Mouse (Mus musculus) midbrain, postnatal 0 days (tissue): ENCODE measurements around the gene Cbl. TPM values are rescaled to one million over a fixed set of nuclear protein-coding genes. Genes with fewer than 3 reads are reported as not detected.

Experiments
- ATAC-seq: fragments of 200-750 bp; cut with Nextera tagmentation; 2 replicates; pipeline ENCODE4 v1.8.0; 2017; ENCODE audit warnings: moderate number of reproducible peaks, mild to moderate bottlenecking, moderate TSS enrichment, moderate library complexity; ENCODE audit not compliant: low FRiP score
- DNase-seq: peaks from one replicate; pipeline ENCODE4 v3.0.0-alpha.2; 2015; ENCODE audit warnings: low spot score
- H3K27ac ChIP-seq: fragments of 300-500 bp; sonication (generic); 2 replicates; pipeline ENCODE4 v1.5.1; 2014; ENCODE audit warnings: low read depth, mild to moderate bottlenecking, low read length, mixed read lengths
- H3K27me3 ChIP-seq: fragments of 300-500 bp; sonication (generic); 2 replicates; pipeline ENCODE4 v1.6.1; 2014; ENCODE audit warnings: low read length, control low read depth, mixed read lengths; ENCODE audit not compliant: insufficient read depth
- H3K36me3 ChIP-seq: fragments of 300-500 bp; sonication (generic); 2 replicates; pipeline ENCODE4 v1.6.1; 2014; ENCODE audit warnings: low read length, control low read depth, mixed read lengths; ENCODE audit not compliant: insufficient read depth
- H3K4me1 ChIP-seq: fragments of 300-500 bp; sonication (generic); 2 replicates; pipeline ENCODE4 v1.6.1; 2014; ENCODE audit warnings: mild to moderate bottlenecking, control low read depth, antibody characterized with exemption, low read length, mixed read lengths; ENCODE audit not compliant: insufficient read depth
- H3K4me2 ChIP-seq: fragments of 300-500 bp; sonication (generic); 2 replicates; pipeline ENCODE4 v1.6.1; 2014; ENCODE audit warnings: low read depth, mild to moderate bottlenecking, low read length, mixed read lengths; ENCODE audit not compliant: poor library complexity, severe bottlenecking
- H3K4me3 ChIP-seq: fragments of 300-500 bp; sonication (generic); 2 replicates; pipeline ENCODE4 v1.5.1; 2014; ENCODE audit warnings: low read depth, mild to moderate bottlenecking, low read length, moderate library complexity
- H3K9ac ChIP-seq: fragments of 300-500 bp; sonication (generic); replicated peaks from 2 replicates; pipeline ENCODE4 v1.6.1; 2014; ENCODE audit warnings: mild to moderate bottlenecking, low read length, moderate library complexity, mixed read lengths; ENCODE audit not compliant: poor library complexity, severe bottlenecking
- H3K9me3 ChIP-seq: fragments of 300-500 bp; sonication (generic); 2 replicates; pipeline ENCODE4 v1.6.1; 2016; ENCODE audit warnings: low read length, control low read depth
- CTCF ChIP-seq: IDR thresholded peaks from 2 replicates; pipeline ENCODE4 v1.5.1; 2016; ENCODE audit warnings: antibody characterized with exemption, mild to moderate bottlenecking
- WGBS: fragments of 180-500 bp; shearing (Covaris S2); extraction: QIAGEN DNeasy Blood & Tissue Kit; methylation state at CpG from one replicate; pipeline ENCODE4 v1.1.7; 2014; 5-methylcytosine and 5-hydroxymethylcytosine counted together
- polyA plus RNA-seq: library from polyadenylated mRNA; unstranded; fragments of >200 nt; fragmentation: Nextera tagmentation; extraction: Ambion mirVana; gene quantifications from 2 replicates; pipeline ENCODE4 v1.2.1, GENCODE M21; 2015
- total RNA-seq: library from RNA; depleted of rRNA; stranded (reverse); fragments of >200 nt; gene quantifications from 2 replicates; pipeline ENCODE4 v1.2.3, GENCODE M21; 2014

Cbl gene
- total and polyA plus RNA-seq, 2 experiments from 2014 or later: 17.3 to 32.1 TPM

DNA sequence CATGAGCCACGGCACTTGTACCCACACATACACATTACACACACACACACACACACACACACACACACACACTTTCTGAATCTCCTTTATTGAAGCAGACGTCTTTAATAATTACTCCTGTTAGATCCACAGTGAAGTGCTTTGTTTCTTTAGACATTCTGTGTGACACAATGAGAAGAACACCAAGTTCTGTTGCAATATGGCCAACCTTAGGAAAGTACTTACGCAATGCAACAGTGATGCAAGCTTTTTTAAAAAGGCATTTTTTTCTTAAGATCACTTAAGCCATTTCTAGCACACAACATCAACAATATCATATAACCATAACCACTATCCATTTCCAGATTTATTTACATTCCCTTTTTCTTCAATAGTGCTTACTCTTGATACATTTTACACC, 42.7 kb downstream of the Cbl start:
- Histone ChIP-seq H3K27ac (no peak overlapping the region), H3K27me3 (no peaks in the 10 kb centered on the region), H3K9ac (no peak overlapping the region), H3K36me3 (no peaks in the 10 kb centered on the region), H3K4me3 (no peak overlapping the region), H3K9me3 (no peaks in the 10 kb centered on the region), H3K4me1 (no peaks in the 10 kb centered on the region), H3K4me2 (no peak overlapping the region)
- TF ChIP-seq CTCF: no peak
- 84% methylated on average over 3 of the region's 3 CpGs for WGBS
- DNase-seq (no peak), ATAC-seq (no peak)

DNA sequence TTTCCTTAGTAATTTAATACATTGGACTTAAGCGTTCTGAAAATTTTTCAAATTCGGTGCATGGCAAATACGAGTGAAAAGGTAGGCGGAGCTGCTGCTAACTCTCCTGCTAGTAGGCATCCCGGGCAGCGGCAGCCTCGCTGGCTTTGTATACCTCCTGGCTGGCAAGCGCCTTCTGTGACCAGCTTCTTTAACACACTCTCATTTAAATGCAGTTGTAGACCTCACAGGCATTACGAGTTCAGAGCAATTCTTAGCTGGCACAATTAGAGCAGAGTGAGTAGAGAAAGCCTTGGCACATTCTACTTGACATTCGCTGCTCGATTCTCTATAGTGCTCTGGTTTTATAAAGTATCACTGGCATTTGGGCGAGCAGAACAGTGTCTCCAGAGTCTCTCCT, 45.6 kb downstream of the Cbl start:
- Histone ChIP-seq H3K9ac (no peak overlapping the region), H3K36me3 (no peaks in the 10 kb centered on the region), H3K4me2 (0 out of 2 replicates have a peak overlapping the region, but pooled peaks have one; percentile 4), H3K4me3 (no peak overlapping the region), H3K9me3 (no peaks in the 10 kb centered on the region), H3K4me1 (no peaks in the 10 kb centered on the region), H3K27ac (peak overlapping the region; percentile 38; the same call in 1 of the 2 replicates), H3K27me3 (no peaks in the 10 kb centered on the region)
- ATAC-seq (no peak), DNase-seq (peak; percentile 63)
- no peak for TF ChIP-seq CTCF
- whole genome bisulfite sequencing: 47% methylated on average over 12 of the region's 12 CpGs

DNA sequence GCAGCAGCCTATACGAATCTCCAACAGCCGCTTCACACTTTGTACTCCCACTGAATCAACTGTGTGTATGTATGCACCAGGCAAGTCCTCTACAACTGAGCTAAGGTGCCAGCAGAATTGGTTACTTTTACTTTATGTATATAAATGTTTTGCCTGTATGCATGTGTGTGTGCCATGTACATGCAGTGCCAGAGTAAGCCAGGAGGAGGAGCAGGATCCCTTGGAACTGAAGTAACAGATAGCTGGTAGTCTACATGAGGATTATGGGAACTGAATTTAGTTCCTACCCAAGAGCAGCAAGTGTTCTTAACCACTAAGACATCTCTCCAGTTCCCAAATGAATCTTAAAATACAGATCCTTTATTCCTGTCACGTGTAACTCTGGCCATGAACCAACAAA, 51.6 kb downstream of the Cbl start:
- TF ChIP-seq CTCF: peak; percentile 66
- H3K27me3 ChIP-seq: no peaks in the 10 kb centered on the region
- H3K4me2 ChIP-seq: no peak overlapping the region
- no peaks in the 10 kb centered on the region for H3K9me3 ChIP-seq
- no peak overlapping the region for H3K4me3 ChIP-seq
- H3K27ac ChIP-seq: no peak overlapping the region
- ATAC-seq (no peak), DNase-seq (peak; percentile 5)
- no peaks in the 10 kb centered on the region for H3K36me3 ChIP-seq
- H3K9ac ChIP-seq: no peak overlapping the region
- WGBS: 94% methylated on average over 3 of the region's 3 CpGs
- no peaks in the 10 kb centered on the region for H3K4me1 ChIP-seq

GRCm38 (mm10) chr9:44181537-44181936, 52.3 kb downstream of the Cbl start:
- Histone ChIP-seq H3K27ac (no peak overlapping the region), H3K36me3 (no peaks in the 10 kb centered on the region), H3K9ac (no peak overlapping the region), H3K4me1 (no peaks in the 10 kb centered on the region), H3K27me3 (no peaks in the 10 kb centered on the region), H3K4me3 (no peak overlapping the region), H3K4me2 (no peak overlapping the region), H3K9me3 (no peaks in the 10 kb centered on the region)
- 86% methylated on average over 5 of the region's 5 CpGs for WGBS
- TF ChIP-seq CTCF: no peak
- DNase-seq: no peak
- no peak for ATAC-seq

DNA sequence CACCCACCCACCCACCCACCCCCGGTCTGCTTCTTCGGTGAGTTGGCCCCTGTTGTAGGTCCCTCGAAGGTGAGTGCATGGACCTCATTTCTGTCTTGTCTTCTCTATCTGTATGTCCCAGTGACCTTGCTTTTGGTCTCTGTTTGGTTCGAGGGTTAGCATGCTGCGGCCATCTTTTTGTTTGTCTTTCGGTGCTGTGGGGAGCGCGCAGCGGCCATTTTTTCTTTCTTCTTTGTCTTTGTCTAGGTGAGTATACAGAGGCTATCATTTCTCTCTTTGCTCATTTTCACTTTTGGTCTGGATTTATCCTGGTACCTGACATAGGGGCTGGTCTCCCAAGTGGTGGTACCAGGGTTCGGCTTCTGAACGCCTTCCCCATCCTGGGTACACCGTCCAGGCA, 55.0 kb downstream of the Cbl start:
- Histone ChIP-seq H3K4me2 (no peak overlapping the region), H3K4me3 (no peak overlapping the region), H3K27ac (no peak overlapping the region), H3K9me3 (no peaks in the 10 kb centered on the region), H3K27me3 (no peaks in the 10 kb centered on the region), H3K9ac (no peak overlapping the region), H3K36me3 (no peaks in the 10 kb centered on the region), H3K4me1 (no peaks in the 10 kb centered on the region)
- DNase-seq (no peak), ATAC-seq (no peak)
- TF ChIP-seq CTCF: no peak
- 95% methylated on average over 12 of the region's 12 CpGs for WGBS

GRCm38 (mm10) chr9:44178389-44178788, 55.5 kb downstream of the Cbl start:
- H3K4me2 ChIP-seq: no peak overlapping the region
- H3K9ac ChIP-seq: no peak overlapping the region
- peak; percentile 43 for TF ChIP-seq CTCF
- 89% methylated on average over 14 of the region's 14 CpGs for WGBS
- H3K4me3 ChIP-seq: no peak overlapping the region
- DNase-seq (peak; percentile 18), ATAC-seq (no peak)
- H3K27me3 ChIP-seq: no peaks in the 10 kb centered on the region
- H3K27ac ChIP-seq: no peak overlapping the region
- no peaks in the 10 kb centered on the region for H3K9me3 ChIP-seq
- H3K36me3 ChIP-seq: no peaks in the 10 kb centered on the region
- no peaks in the 10 kb centered on the region for H3K4me1 ChIP-seq
